Comparison of ENCODE assay signal across 17 mouse cellular contexts in the genomic region with DNA sequence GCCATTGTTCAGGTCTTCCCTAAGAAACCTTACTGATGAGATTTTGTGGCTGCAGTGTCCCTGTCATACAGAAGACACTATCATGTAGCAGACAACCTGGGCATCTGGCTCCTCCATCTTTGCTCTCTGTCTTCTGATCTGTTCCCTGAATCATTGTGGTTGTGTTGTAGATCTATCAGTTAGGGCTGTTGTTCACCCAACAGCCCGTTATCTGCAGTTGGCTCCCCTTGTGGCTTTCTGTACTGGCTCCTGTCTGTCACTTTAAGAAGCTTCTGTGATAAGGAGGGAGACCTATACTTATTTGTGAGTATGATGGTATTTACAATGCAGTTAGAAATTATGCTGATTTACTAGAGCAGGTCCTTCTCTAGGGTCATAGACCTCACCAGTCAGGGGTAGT. TPM values are rescaled to one million over a fixed set of nuclear protein-coding genes. Genes with fewer than 3 reads are reported as not detected.
DNase-seq lines count a peak whose midpoint lies in the region; ATAC-seq lines count a peak whose summit lies in the region.
"Had no signal": no experiment of that assay in that cellular context is flagged by ENCODE, and none has a peak within 500 bp of the region (broad histone marks: within the 10 kb centered on the region; RNA-seq: fewer than 3 reads in every experiment).

No protein-coding gene starts in this region.

- peaks cover 19% of the 10 kb centered on the region for H3K4me1 ChIP-seq in midbrain, embryonic 13.5 days (replicated peaks)
- peaks cover 4% of the 10 kb centered on the region; the same call in 1 of the 2 replicates for H3K4me1 ChIP-seq in midbrain, embryonic 11.5 days (ENCODE audit: control insufficient read depth, insufficient read depth, low read length)
- H3K4me1 ChIP-seq in hindbrain, embryonic 15.5 days (replicated peaks) = peaks cover 24% of the 10 kb centered on the region
- peaks cover 59% of the 10 kb centered on the region for H3K4me1 ChIP-seq in liver, embryonic 13.5 days (replicated peaks)
- peaks cover 17% of the 10 kb centered on the region for H3K4me1 ChIP-seq in neural tube, embryonic 15.5 days

- no peak for ATAC-seq in midbrain, embryonic 13.5 days
- ATAC-seq in midbrain, embryonic 11.5 days (ENCODE audit: low FRiP score) = no peak
- ATAC-seq in hindbrain, embryonic 15.5 days (ENCODE audit: low FRiP score, low read depth) = no peak
- ATAC-seq in liver, embryonic 13.5 days (ENCODE audit: low read depth) = no peak
- no peak for ATAC-seq in neural tube, embryonic 15.5 days (ENCODE audit: low FRiP score)
- ATAC-seq: CD4-positive, CD25-positive, alpha-beta regulatory T cell, adult 4 months had no signal

- 86% methylated on average over 1 of the region's 1 CpGs for WGBS in midbrain, embryonic 13.5 days
- 93% methylated on average over 1 of the region's 1 CpGs for WGBS in midbrain, embryonic 11.5 days
- WGBS in hindbrain, embryonic 15.5 days = 82% methylated on average over 1 of the region's 1 CpGs
- WGBS in liver, embryonic 13.5 days (ENCODE audit: insufficient replicate concordance) = 15% methylated on average over 1 of the region's 1 CpGs
- 94% methylated on average over 1 of the region's 1 CpGs for WGBS in neural tube, embryonic 15.5 days

- no peaks in the 10 kb centered on the region for H3K9me3 ChIP-seq in midbrain, embryonic 13.5 days
- no peaks in the 10 kb centered on the region for H3K9me3 ChIP-seq in midbrain, embryonic 11.5 days (ENCODE audit: control insufficient read depth, low read length)
- no peaks in the 10 kb centered on the region for H3K9me3 ChIP-seq in hindbrain, embryonic 15.5 days
- no peaks in the 10 kb centered on the region for H3K9me3 ChIP-seq in liver, embryonic 13.5 days (replicated peaks)
- no peaks in the 10 kb centered on the region for H3K9me3 ChIP-seq in neural tube, embryonic 15.5 days (replicated peaks)
- H3K9me3 ChIP-seq: kidney, embryonic 15.5 days; midbrain, embryonic 12.5 days had no signal

- H3K9ac ChIP-seq in midbrain, embryonic 13.5 days (replicated peaks) = no peak overlapping the region
- no peak overlapping the region for H3K9ac ChIP-seq in midbrain, embryonic 11.5 days (ENCODE audit: low read length)
- H3K9ac ChIP-seq in hindbrain, embryonic 15.5 days = no peak overlapping the region
- peak overlapping the region; percentile 89; the same call in 1 of the 2 replicates for H3K9ac ChIP-seq in liver, embryonic 13.5 days
- no peak overlapping the region for H3K9ac ChIP-seq in neural tube, embryonic 15.5 days (replicated peaks)
- H3K9ac ChIP-seq: kidney, embryonic 15.5 days had no signal

- H3K4me3 ChIP-seq in midbrain, embryonic 13.5 days (replicated peaks) = peak overlapping the region; percentile 23; the same call in 1 of the 2 replicates
- H3K4me3 ChIP-seq in midbrain, embryonic 11.5 days (ENCODE audit: low read depth, low read length) = no peak overlapping the region
- no peak overlapping the region for H3K4me3 ChIP-seq in hindbrain, embryonic 15.5 days
- H3K4me3 ChIP-seq in liver, embryonic 13.5 days (replicated peaks) = peak overlapping the region; percentile 94
- no peak overlapping the region for H3K4me3 ChIP-seq in neural tube, embryonic 15.5 days (replicated peaks)
- H3K4me3 ChIP-seq: kidney, embryonic 15.5 days; midbrain, embryonic 12.5 days had no signal

- DNase-seq in midbrain, embryonic 11.5 days (ENCODE audit: low spot score, missing footprints) = no peak
- no peak for DNase-seq in liver, embryonic 13.5 days
- DNase-seq in gastrocnemius, postnatal 4 days (ENCODE audit: low spot score in 2 of 2) = no peak
- no peak for DNase-seq in c-Kit-positive CD71-positive TER-119-positive erythroid progenitor cells, embryonic 14.5 days (ENCODE audit: low spot score)
- DNase-seq: cerebellum, adult 11 months; gastrocnemius, postnatal 25 days; heart, postnatal 14 days; left cerebral cortex, postnatal 4 days; lung, adult 18-20 months; spleen, adult 18-20 months; thymus, adult 18-20 months had no signal

- peaks cover 4% of the 10 kb centered on the region; the same call in 1 of the 2 replicates for H3K27me3 ChIP-seq in midbrain, embryonic 13.5 days
- H3K27me3 ChIP-seq in midbrain, embryonic 11.5 days (ENCODE audit: control insufficient read depth, insufficient read depth, low read length) = no peaks in the 10 kb centered on the region
- no peaks in the 10 kb centered on the region for H3K27me3 ChIP-seq in hindbrain, embryonic 15.5 days
- H3K27me3 ChIP-seq in liver, embryonic 13.5 days = 0 out of 2 replicates have a peak, but pooled peaks cover 7% of the 10 kb centered on the region
- H3K27me3 ChIP-seq in neural tube, embryonic 15.5 days (replicated peaks) = no peaks in the 10 kb centered on the region; the same call in 1 of the 2 replicates
- H3K27me3 ChIP-seq: kidney, embryonic 15.5 days; midbrain, embryonic 12.5 days had no signal

- peaks cover 8% of the 10 kb centered on the region; the same call in 1 of the 2 replicates for H3K36me3 ChIP-seq in midbrain, embryonic 13.5 days
- no peaks in the 10 kb centered on the region for H3K36me3 ChIP-seq in midbrain, embryonic 11.5 days (ENCODE audit: control insufficient read depth, insufficient read depth, low read length)
- no peaks in the 10 kb centered on the region for H3K36me3 ChIP-seq in hindbrain, embryonic 15.5 days
- peaks cover 19% of the 10 kb centered on the region for H3K36me3 ChIP-seq in liver, embryonic 13.5 days
- H3K36me3 ChIP-seq in neural tube, embryonic 15.5 days = no peaks in the 10 kb centered on the region

- H3K4me2 ChIP-seq in midbrain, embryonic 13.5 days (replicated peaks) = peak overlapping the region; percentile 61
- H3K4me2 ChIP-seq in midbrain, embryonic 11.5 days = no peak overlapping the region
- peak overlapping the region; percentile 62 for H3K4me2 ChIP-seq in hindbrain, embryonic 15.5 days
- H3K4me2 ChIP-seq in liver, embryonic 13.5 days = peak overlapping the region; percentile 71
- peak overlapping the region; percentile 60 for H3K4me2 ChIP-seq in neural tube, embryonic 15.5 days
- H3K4me2 ChIP-seq: kidney, embryonic 15.5 days had no signal

- no peak overlapping the region for H3K27ac ChIP-seq in midbrain, embryonic 13.5 days
- H3K27ac ChIP-seq in midbrain, embryonic 11.5 days (ENCODE audit: low read depth, low read length) = no peak overlapping the region
- H3K27ac ChIP-seq in hindbrain, embryonic 15.5 days (replicated peaks) = no peak overlapping the region
- peak overlapping the region; percentile 75 for H3K27ac ChIP-seq in liver, embryonic 13.5 days
- no peak overlapping the region for H3K27ac ChIP-seq in neural tube, embryonic 15.5 days (replicated peaks)
- H3K27ac ChIP-seq: kidney, embryonic 15.5 days; midbrain, embryonic 12.5 days had no signal

RNA-seq across cellular contexts. Expression of a gene that starts 2.7 kb away (rescaled TPM):
- polyA plus RNA-seq in midbrain, embryonic 13.5 days (2015; fragmentation: Nextera tagmentation; extraction: Ambion mirVana) = 68.5 and 68.9 TPM in 2 replicates
- 35.3 and 37.4 TPM in 2 replicates for polyA plus RNA-seq in midbrain, embryonic 11.5 days (2014; fragmentation: Nextera tagmentation; extraction: Ambion mirVana)
- polyA plus RNA-seq in hindbrain, embryonic 15.5 days (2015; fragmentation: Nextera tagmentation; extraction: Ambion mirVana) = 64.4 and 68.3 TPM in 2 replicates
- polyA plus RNA-seq in liver, embryonic 13.5 days (2015; fragmentation: Nextera tagmentation; extraction: Ambion mirVana) = 76.9 and 92.7 TPM in 2 replicates
- 47.7 and 56.0 TPM in 2 replicates for polyA plus RNA-seq in neural tube, embryonic 15.5 days (2015; fragmentation: Nextera tagmentation; extraction: Ambion mirVana)
- 10 to 100 TPM; 36.8 to 41.1 TPM for total RNA-seq in gastrocnemius, postnatal 4 days (2021)

Comparison
In these comparisons a context has a peak if more than half of its experiments do, and no peak if none do; other contexts are left out.
1. H3K4me3 ChIP-seq: peak in midbrain, embryonic 13.5 days (single experiment) and liver, embryonic 13.5 days (single experiment); none in midbrain, embryonic 11.5 days (single experiment), hindbrain, embryonic 15.5 days (single experiment) and neural tube, embryonic 15.5 days (single experiment).